Mouse (Mus musculus) kidney, embryonic 16.5 days (tissue): Measurements from ENCODE around the gene D17Wsu92e. TPM values are rescaled to one million over a fixed set of nuclear protein-coding genes. Genes with fewer than 3 reads are reported as not detected.
"Not testable (repeated sequence)": the region's sequence is repeated elsewhere in the genome, so short reads cannot be mapped to it uniquely, and the experiment has no call there.

Experiments
- ATAC-seq: fragments of 200-750 bp; cut with Nextera tagmentation; 2 replicates; pipeline ENCODE4 v1.8.0; 2017; ENCODE audit warnings: moderate TSS enrichment; ENCODE audit not compliant: low FRiP score, low TSS enrichment
- H3K27ac ChIP-seq: fragments of 300-500 bp; sonication (generic); 2 replicates; pipeline ENCODE4 v1.5.1; 2014; ENCODE audit warnings: low read length
- H3K27me3 ChIP-seq: fragments of 300-500 bp; sonication (generic); 2 replicates; pipeline ENCODE4 v1.6.1; 2014; ENCODE audit warnings: low read length, control low read depth, mixed read lengths; ENCODE audit not compliant: insufficient read depth
- H3K36me3 ChIP-seq: fragments of 300-500 bp; sonication (generic); 2 replicates; pipeline ENCODE4 v1.6.1; 2014; ENCODE audit warnings: low read length, control low read depth, mixed read lengths; ENCODE audit not compliant: insufficient read depth
- H3K4me1 ChIP-seq: fragments of 300-500 bp; sonication (generic); 2 replicates; pipeline ENCODE4 v1.6.1; 2014; ENCODE audit warnings: low read length, control low read depth, mixed read lengths; ENCODE audit not compliant: insufficient read depth
- H3K4me2 ChIP-seq: fragments of 300-500 bp; sonication (generic); replicated peaks from 2 replicates; pipeline ENCODE4 v1.6.1; 2014; ENCODE audit warnings: low read depth, low read length
- H3K4me3 ChIP-seq: fragments of 300-500 bp; sonication (generic); 2 replicates; pipeline ENCODE4 v1.5.1; 2014; ENCODE audit warnings: mild to moderate bottlenecking, low read length
- H3K9ac ChIP-seq: fragments of 300-500 bp; sonication (generic); replicated peaks from 2 replicates; pipeline ENCODE4 v1.6.1; 2014; ENCODE audit warnings: low read length
- H3K9me3 ChIP-seq: fragments of 300-500 bp; sonication (generic); 2 replicates; pipeline ENCODE4 v1.6.1; 2016; ENCODE audit warnings: low read length, control low read depth
- WGBS: fragments of 180-500 bp; shearing (Covaris S2); extraction: QIAGEN DNeasy Blood & Tissue Kit; methylation state at CpG from one replicate; pipeline ENCODE4 v1.1.7; 2014; 5-methylcytosine and 5-hydroxymethylcytosine counted together
- polyA plus RNA-seq: library from polyadenylated mRNA; unstranded; fragments of >200 nt; fragmentation: Nextera tagmentation; extraction: Ambion mirVana; gene quantifications from 2 replicates; pipeline ENCODE4 v1.2.1, GENCODE M21; 2015

D17Wsu92e gene
- polyA plus RNA-seq, 1 experiment from 2014 or later: 19.4 TPM

DNA sequence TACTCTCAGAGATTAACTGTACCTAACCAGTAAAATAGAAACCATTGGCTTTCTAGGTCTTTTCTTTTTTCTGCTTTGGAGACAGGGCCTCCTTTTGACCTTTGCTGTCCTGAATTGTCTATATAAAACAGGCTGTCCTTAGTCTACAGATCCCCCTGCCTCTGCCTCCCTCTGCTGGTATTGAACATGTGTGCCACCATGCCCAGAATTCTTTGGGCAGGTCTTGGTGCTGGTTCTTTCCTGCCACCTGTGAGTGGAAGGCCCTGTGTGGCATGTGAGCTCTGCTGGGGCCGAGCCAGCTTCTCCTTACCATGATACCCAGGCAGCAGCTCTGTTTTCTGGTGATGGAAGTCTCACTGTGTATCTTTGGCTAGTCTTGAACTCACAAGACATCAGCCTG, 27.9 kb upstream of the D17Wsu92e start:
- peaks cover 67% of the 10 kb centered on the region for H3K36me3 ChIP-seq
- no peak overlapping the region for H3K4me2 ChIP-seq
- no peak for ATAC-seq
- WGBS: 86% methylated on average over 1 of the region's 1 CpGs
- no peaks in the 10 kb centered on the region for H3K9me3 ChIP-seq
- H3K27ac ChIP-seq: no peak overlapping the region
- no peaks in the 10 kb centered on the region for H3K27me3 ChIP-seq
- no peak overlapping the region for H3K4me3 ChIP-seq
- no peaks in the 10 kb centered on the region for H3K4me1 ChIP-seq
- no peak overlapping the region for H3K9ac ChIP-seq

DNA sequence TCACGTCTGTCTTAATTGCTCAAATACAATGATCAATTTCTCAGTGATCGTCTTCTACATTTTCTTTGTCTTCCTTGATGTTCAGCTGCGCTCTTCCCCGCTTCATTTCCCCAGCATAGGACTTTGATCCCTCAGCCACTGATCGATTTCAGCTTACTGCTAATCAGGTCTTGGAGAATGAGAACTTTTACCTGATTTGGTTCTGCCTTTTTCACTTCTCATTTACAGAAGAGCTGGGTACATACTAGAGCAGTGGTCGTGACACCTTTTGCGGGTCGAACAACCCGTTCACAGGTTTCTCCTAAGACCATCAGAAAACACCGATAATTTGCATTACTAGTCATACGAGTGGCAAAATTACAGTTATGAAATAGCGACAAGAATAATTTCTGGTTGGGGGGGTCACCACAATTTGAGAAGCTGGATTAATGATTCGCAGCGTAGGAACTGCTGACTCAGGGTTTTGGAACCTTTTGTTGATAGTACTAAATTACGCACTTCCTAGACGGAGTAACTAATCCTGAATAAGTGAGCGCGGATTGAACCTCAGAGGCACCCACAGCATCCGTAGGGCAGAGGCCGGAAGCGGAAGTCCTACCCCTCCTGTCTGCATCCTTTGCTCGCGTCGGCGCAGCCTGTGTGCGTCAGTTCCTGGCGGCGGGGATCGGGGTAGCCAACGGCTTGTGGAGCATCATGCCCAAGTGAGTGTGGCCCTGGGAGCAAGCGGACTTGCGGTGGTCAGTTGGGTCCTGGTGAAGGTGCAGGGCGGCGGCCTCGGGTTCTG, 19.2 kb upstream of the D17Wsu92e start:
- Histone ChIP-seq H3K27ac (peak overlapping the region; percentile 62; the same call in 1 of the 2 replicates), H3K9me3 (no peaks in the 10 kb centered on the region), H3K27me3 (no peaks in the 10 kb centered on the region), H3K4me1 (peaks cover 11% of the 10 kb centered on the region), H3K36me3 (peaks cover 15% of the 10 kb centered on the region), H3K4me2 (peak overlapping the region; percentile 93), H3K9ac (peak overlapping the region; percentile 86), H3K4me3 (peak overlapping the region; percentile 81)
- 1% methylated on average over 35 of the region's 35 CpGs for WGBS
- ATAC-seq: peak; percentile 99

DNA sequence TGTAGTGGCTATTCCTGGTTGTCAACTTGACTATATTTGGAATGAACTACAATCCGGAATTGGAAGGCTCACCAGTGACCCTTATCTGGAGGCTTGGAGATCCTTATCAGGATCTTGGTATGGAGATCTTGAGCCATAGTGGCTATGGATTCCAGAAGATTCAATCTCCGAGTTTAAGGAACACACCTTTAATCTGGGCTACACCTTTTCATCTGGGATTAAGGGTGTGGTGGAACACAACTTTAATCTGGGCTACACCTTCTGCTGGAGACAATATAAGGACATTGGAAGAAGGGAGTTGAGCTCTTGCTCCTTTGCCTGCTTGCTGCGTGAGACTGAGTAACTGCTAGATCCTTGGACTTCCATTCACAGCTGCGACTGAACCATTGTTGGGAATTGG, 17.4 kb upstream of the D17Wsu92e start, which contains the start of gene Snrpc:
TSS of gene Snrpc (plus strand) at position 301 of the 400 bp plus-strand sequence.
- H3K4me3 ChIP-seq, H3K9me3 ChIP-seq, H3K27me3 ChIP-seq, H3K27ac ChIP-seq, ATAC-seq, H3K36me3 ChIP-seq: not testable (repeated sequence)
- peaks cover 11% of the 10 kb centered on the region for H3K4me1 ChIP-seq
- H3K4me2 ChIP-seq: peak within 1 kb of the TSS; percentile 93
- H3K9ac ChIP-seq: peak within 1 kb of the TSS; percentile 79; the same call in 1 of the 2 replicates
- 60% methylated on average over 3 of the region's 4 CpGs for WGBS

DNA sequence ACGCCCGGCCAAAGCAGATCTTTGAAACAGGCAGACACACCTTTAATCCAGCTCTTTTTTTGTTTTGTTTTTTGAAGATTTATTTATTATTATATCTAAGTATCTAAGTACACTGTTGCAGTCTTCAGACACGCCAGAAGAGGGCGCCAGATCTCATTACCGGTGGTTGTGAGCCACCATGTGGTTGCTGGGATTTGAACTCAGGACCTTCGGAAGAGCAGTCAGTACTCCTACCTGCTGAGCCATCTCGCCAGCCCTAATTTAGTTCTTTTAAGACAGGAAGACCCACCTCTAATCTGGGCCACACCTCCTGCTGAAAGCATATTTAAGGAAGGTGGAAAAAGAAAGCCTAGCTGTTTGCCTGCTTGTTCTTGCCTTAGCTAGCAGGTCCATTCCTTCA, 10.0 kb upstream of the D17Wsu92e start:
- ATAC-seq: no peak
- WGBS: 57% methylated on average over 7 of the region's 7 CpGs
- H3K4me1 ChIP-seq: 0 out of 2 replicates have a peak, but pooled peaks cover 13% of the 10 kb centered on the region
- no peak overlapping the region for H3K9ac ChIP-seq
- H3K9me3 ChIP-seq: no peaks in the 10 kb centered on the region
- H3K27me3 ChIP-seq: no peaks in the 10 kb centered on the region
- H3K36me3 ChIP-seq: no peaks in the 10 kb centered on the region
- H3K4me3 ChIP-seq: no peak overlapping the region
- no peak overlapping the region for H3K27ac ChIP-seq
- no peak overlapping the region for H3K4me2 ChIP-seq

DNA sequence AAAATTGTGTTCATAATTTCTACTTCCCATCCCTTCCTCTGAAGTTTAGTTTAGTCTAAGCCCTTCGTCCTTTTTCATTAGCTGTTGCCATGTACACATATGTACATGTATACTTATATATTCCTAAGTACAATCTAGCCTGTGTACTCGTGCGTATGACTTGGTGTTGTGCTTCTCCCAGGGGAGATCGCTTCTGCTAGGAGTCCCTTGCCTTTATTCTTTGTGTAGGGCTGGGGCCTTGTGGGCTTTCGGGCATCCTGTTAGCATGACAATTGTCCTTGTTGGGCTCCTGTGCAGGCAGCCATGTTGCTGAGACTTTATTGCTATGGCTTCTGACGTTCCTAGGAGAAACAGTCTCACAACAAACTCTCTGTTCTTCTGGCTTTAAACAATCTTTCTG, 7.1 kb upstream of the D17Wsu92e start:
- Histone ChIP-seq H3K9me3 (no peaks in the 10 kb centered on the region), H3K9ac (no peak overlapping the region), H3K4me3 (no peak overlapping the region), H3K27me3 (no peaks in the 10 kb centered on the region), H3K4me2 (0 out of 2 replicates have a peak overlapping the region, but pooled peaks have one; percentile 18), H3K36me3 (no peaks in the 10 kb centered on the region), H3K4me1 (0 out of 2 replicates have a peak, but pooled peaks cover 13% of the 10 kb centered on the region), H3K27ac (no peak overlapping the region)
- no peak for ATAC-seq
- 35% methylated on average over 6 of the region's 6 CpGs for WGBS

DNA sequence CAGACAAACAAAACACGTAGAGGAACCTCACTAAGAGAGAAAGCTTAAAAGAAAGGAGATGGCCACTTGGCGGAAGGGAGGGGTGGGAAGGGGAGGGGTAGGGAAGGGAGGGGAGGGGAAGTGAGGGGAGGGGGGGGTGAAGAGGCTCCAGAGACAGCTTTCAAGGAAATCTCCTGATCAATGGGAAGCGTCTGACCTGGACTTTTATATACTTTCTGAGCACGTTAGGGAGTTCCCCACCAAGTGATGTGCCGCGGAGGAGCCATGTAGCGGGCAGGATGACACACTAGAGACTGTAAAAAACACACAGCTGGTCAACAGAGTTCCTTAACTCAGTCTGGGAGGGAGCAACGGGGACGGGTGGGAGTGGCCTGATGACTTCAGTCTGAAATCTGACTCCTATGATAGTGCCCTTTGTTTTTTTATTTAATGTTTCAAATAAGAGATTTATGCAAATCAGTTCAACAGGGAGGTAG, 6.5 kb upstream of the D17Wsu92e start:
- Histone ChIP-seq H3K9ac (peak overlapping the region; percentile 62), H3K27ac (peak overlapping the region; percentile 87), H3K27me3 (no peaks in the 10 kb centered on the region), H3K4me1 (0 out of 2 replicates have a peak, but pooled peaks cover 13% of the 10 kb centered on the region), H3K9me3 (no peaks in the 10 kb centered on the region), H3K36me3 (no peaks in the 10 kb centered on the region), H3K4me2 (peak overlapping the region; percentile 75), H3K4me3 (peak overlapping the region; percentile 53)
- ATAC-seq: peak; percentile 73
- WGBS: under 1% methylated on average over 8 of the region's 9 CpGs

DNA sequence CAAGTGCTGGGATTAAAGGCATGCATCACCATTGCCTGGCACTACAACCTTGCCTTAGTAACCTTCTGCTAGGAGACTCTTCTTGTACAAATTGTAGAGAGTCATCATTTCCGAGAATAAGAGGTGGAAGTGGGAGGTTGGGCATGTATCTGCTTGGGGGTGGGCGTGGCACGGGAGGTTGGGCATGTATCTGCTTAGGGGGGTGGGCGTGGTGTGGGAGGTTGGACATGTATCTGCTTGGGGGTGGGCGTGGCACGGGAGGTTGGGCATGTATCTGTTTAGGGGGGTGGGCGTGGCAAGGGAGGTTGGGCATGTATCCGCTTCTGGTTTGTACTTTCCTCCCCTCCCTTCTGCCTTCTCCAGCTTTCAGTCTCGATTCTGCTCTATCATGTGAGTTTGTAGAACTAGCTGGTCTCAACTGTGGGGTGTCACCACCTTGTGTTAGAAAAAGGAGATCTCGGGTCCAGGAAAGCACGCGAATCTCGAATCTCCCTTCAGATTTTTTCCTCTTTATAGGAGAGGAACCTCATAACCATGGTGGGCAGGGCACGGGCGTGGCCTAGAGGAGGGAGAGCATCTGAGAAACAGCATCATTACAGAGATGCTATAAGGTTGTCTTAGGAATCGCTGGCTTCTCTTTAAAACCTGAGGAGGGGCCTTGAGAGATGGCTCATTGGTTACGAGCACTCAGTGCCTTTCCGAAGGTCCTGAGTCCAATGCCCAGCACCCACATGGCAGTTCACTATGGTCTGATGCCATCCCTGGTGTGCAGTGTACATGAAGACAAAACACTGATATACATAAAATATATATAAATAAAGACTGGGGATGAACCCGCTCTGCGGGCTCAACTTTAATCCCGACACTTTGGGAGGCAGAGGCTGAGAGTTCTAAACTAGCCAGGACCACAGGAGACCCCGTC, 5.8 kb upstream of the D17Wsu92e start:
- H3K9ac ChIP-seq: peak overlapping the region; percentile 62
- peak overlapping the region; percentile 87 for H3K27ac ChIP-seq
- H3K4me3 ChIP-seq: peak overlapping the region; percentile 53
- no peaks in the 10 kb centered on the region for H3K36me3 ChIP-seq
- H3K4me1 ChIP-seq: peaks cover 15% of the 10 kb centered on the region
- peak; percentile 73 for ATAC-seq
- H3K4me2 ChIP-seq: peak overlapping the region; percentile 75
- WGBS: 1% methylated on average over 22 of the region's 22 CpGs
- no peaks in the 10 kb centered on the region for H3K27me3 ChIP-seq
- no peaks in the 10 kb centered on the region for H3K9me3 ChIP-seq

DNA sequence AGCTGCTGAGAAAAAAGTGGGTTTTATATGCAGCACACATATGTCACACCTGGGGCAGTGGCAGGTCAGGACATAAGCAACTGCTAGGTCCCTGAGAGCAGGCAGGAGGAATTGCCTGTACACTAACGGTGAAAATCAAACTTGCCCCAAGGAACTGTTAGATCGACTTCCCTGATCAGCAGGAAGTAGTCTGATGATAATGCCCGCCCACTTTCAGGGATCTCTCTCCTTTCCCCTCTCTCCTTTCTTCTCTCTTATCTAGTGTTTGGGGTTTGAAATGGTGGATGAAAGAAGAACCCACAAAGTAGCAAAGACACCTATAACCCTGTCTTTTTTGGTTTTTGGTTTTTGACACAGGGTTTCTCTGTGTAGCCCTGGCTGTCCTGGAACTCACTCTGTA, 5.1 kb upstream of the D17Wsu92e start:
- no peaks in the 10 kb centered on the region for H3K36me3 ChIP-seq
- H3K4me2 ChIP-seq: peak overlapping the region; percentile 75
- ATAC-seq: no peak
- H3K27me3 ChIP-seq: no peaks in the 10 kb centered on the region
- H3K27ac ChIP-seq: 0 out of 2 replicates have a peak overlapping the region, but pooled peaks have one; percentile 87
- WGBS: 36% methylated on average over 3 of the region's 3 CpGs
- H3K9ac ChIP-seq: no peak overlapping the region
- peak overlapping the region; percentile 53 for H3K4me3 ChIP-seq
- H3K4me1 ChIP-seq: peaks cover 18% of the 10 kb centered on the region
- no peaks in the 10 kb centered on the region for H3K9me3 ChIP-seq

DNA sequence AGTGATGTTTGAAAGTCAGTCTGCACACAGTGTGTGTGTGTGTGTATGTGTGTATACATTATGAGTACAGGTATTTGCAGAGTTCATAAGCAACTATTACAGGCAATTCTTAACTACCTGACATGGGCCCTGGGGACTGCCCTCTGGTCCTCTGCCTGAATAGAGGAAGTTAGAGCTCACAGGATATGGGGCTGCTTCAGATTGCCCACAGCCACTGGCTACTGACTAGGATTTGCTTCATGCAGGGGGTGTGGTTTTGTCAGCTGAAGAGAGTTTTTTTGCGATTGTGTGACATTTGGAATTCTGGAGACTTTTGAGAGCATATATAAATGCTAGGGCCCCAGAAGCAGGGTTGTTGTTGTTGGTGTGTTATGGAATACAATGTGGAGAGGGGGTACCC, 4.5 kb upstream of the D17Wsu92e start:
- no peak overlapping the region for H3K27ac ChIP-seq
- H3K4me2 ChIP-seq: no peak overlapping the region
- no peaks in the 10 kb centered on the region for H3K27me3 ChIP-seq
- WGBS: 59% methylated on average over 1 of the region's 1 CpGs
- peaks cover 18% of the 10 kb centered on the region for H3K4me1 ChIP-seq
- H3K9ac ChIP-seq: no peak overlapping the region
- H3K36me3 ChIP-seq: no peaks in the 10 kb centered on the region
- no peaks in the 10 kb centered on the region for H3K9me3 ChIP-seq
- ATAC-seq: no peak
- no peak overlapping the region for H3K4me3 ChIP-seq
